Mouse (Mus musculus) liver, embryonic 11.5 days (tissue): Measurements from ENCODE around the gene Serpinb9. TPM values are rescaled to one million over a fixed set of nuclear protein-coding genes. Genes with fewer than 3 reads are reported as not detected.
A peak's percentile ranks its signal among the peaks of the same experiment; 100 is the strongest.
"Not testable (repeated sequence)": the region's sequence is repeated elsewhere in the genome, so short reads cannot be mapped to it uniquely, and the experiment has no call there.

ENCODE experiments used
- ATAC-seq: fragments of 200-750 bp; cut with Nextera tagmentation; replicated peaks from 2 replicates; pipeline ENCODE4 v1.8.0; 2017; ENCODE audit warnings: moderate number of reproducible peaks, mild to moderate bottlenecking, moderate TSS enrichment, moderate library complexity; ENCODE audit not compliant: low FRiP score
- DNase-seq: peaks from one replicate; pipeline ENCODE4 v3.0.0-alpha.2; 2017; ENCODE audit warnings: low spot score
- H3K27ac ChIP-seq: fragments of 300-500 bp; sonication (generic); 2 replicates; pipeline ENCODE4 v1.5.1; 2014; ENCODE audit warnings: mild to moderate bottlenecking, low read depth, low read length, control low read depth
- H3K27me3 ChIP-seq: fragments of 300-500 bp; sonication (generic); replicated peaks from 2 replicates; pipeline ENCODE4 v1.6.1; 2014; ENCODE audit warnings: low read length, mixed read lengths; ENCODE audit not compliant: control insufficient read depth, insufficient read depth
- H3K36me3 ChIP-seq: fragments of 300-500 bp; sonication (generic); 2 replicates; pipeline ENCODE4 v1.6.1; 2014; ENCODE audit warnings: mild to moderate bottlenecking, low read length, moderate library complexity, mixed read lengths; ENCODE audit not compliant: control insufficient read depth, insufficient read depth
- H3K4me1 ChIP-seq: fragments of 300-500 bp; sonication (generic); replicated peaks from 2 replicates; pipeline ENCODE4 v1.6.1; 2014; ENCODE audit warnings: low read length, mixed read lengths; ENCODE audit not compliant: control insufficient read depth, insufficient read depth
- H3K4me2 ChIP-seq: fragments of 300-500 bp; sonication (generic); 2 replicates; pipeline ENCODE4 v1.6.1; 2014; ENCODE audit warnings: mild to moderate bottlenecking, control low read depth, moderate library complexity
- H3K4me3 ChIP-seq: fragments of 300-500 bp; sonication (generic); 2 replicates; pipeline ENCODE4 v1.5.1; 2014; ENCODE audit warnings: low read depth, low read length, control low read depth
- H3K9ac ChIP-seq: fragments of 300-500 bp; sonication (generic); 2 replicates; pipeline ENCODE4 v1.6.1; 2014; ENCODE audit warnings: low read depth, low read length, control low read depth
- H3K9me3 ChIP-seq: fragments of 300-500 bp; sonication (generic); 2 replicates; pipeline ENCODE4 v1.6.1; 2016; ENCODE audit warnings: low read length, inconsistent platforms, mixed read lengths; ENCODE audit not compliant: control insufficient read depth
- WGBS: fragments of 180-500 bp; shearing (Covaris S2); extraction: QIAGEN DNeasy Blood & Tissue Kit; methylation state at CpG from one replicate; pipeline ENCODE4 v1.1.7; 2014; 5-methylcytosine and 5-hydroxymethylcytosine counted together
- polyA plus RNA-seq: library from polyadenylated mRNA; unstranded; fragments of >200 nt; fragmentation: Nextera tagmentation; extraction: Ambion mirVana; gene quantifications from 2 replicates; pipeline ENCODE4 v1.2.1, GENCODE M21; 2014

Gene Serpinb9
- 3.2 and 3.4 TPM in 2 replicates for polyA plus RNA-seq

DNA sequence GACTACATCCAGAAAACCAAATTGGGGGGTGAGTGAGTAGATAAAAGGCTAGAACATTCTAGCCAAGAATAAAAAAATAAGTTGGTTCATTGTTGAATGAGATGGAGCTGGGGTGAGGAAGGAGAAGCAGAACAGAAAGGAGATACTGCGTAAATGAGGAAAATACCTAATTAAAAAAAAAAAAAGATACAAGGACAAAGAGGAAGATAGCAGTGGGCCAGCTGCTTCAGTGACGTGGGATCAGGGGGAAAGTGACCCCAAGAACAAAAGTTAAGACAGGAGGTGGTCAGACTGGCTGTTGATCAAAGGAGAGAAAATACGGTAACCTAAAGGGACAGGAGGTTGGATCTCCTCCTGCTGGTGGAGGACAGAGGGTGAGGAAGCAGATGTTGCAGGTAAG lies at the start of gene Serpinb9:
Gene Serpinb9 (plus strand): TSS at position 301 of the 400 bp plus-strand sequence.
- H3K9me3 ChIP-seq, result no peaks in the 10 kb centered on the region
- no peak for ATAC-seq
- H3K4me1 ChIP-seq, result 0 out of 2 replicates have a peak, but pooled peaks cover 4% of the 10 kb centered on the region
- peak within 1 kb of the TSS; percentile 85 for H3K27ac ChIP-seq
- no peak for DNase-seq
- no peaks in the 10 kb centered on the region for H3K36me3 ChIP-seq
- H3K9ac ChIP-seq, result peak within 1 kb of the TSS; percentile 75
- peak within 1 kb of the TSS; percentile 83 for H3K4me2 ChIP-seq
- 86% methylated on average over 3 of the region's 3 CpGs for WGBS
- peak within 1 kb of the TSS; percentile 52 for H3K4me3 ChIP-seq
- H3K27me3 ChIP-seq, result no peaks in the 10 kb centered on the region

DNA sequence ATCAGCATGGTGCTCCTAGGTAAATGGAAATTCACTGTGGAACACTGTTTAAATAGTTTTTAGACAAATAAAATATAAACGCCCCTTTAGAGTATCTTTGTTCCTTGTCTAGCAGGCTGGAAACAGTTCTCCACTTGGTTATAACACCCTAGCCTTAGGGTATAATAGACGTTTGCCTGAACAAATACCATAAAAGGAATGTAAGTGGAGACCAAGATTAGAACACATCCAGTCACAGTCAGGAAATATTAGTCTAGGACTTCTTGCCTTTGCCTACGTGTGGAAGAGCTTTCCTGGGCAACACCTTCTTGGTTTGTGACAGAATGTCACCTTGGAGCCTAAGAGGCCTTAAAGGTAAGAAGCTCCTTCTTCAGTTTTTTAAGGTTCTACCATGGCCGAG lies 46.5 kb upstream of the Serpinb9 start:
- ATAC-seq, result no peak
- Histone ChIP-seq H3K36me3 (no peaks in the 10 kb centered on the region), H3K4me1 (no peaks in the 10 kb centered on the region), H3K27ac (no peak overlapping the region), H3K4me3 (no peak overlapping the region), H3K4me2 (no peak overlapping the region), H3K27me3 (no peaks in the 10 kb centered on the region), H3K9ac (no peak overlapping the region), H3K9me3 (peaks cover 6% of the 10 kb centered on the region; the same call in 1 of the 2 replicates)
- WGBS, result 64% methylated on average over 4 of the region's 4 CpGs
- DNase-seq, result no peak

DNA sequence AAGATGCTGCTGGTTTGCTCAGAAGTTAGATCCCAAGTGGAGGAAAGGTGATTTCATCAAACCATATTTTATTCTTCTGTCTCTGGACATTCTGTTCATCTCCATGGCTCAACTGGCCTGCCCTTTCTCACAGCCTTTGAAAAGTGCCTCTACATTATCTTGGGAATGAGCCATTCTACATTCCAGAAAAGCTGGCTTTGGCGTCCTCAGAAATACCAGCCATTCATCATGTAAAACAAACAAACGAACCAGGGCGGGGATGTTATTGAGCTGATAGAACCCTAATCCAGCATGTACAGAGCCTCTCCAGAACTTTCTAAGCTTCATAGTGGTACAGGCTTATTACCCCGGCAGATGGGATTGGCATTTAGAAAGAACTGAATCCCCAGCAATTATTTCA lies 45.1 kb upstream of the Serpinb9 start:
- WGBS, result 69% methylated on average over 4 of the region's 4 CpGs
- no peaks in the 10 kb centered on the region for H3K27me3 ChIP-seq
- H3K9ac ChIP-seq, result no peak overlapping the region
- no peaks in the 10 kb centered on the region for H3K36me3 ChIP-seq
- no peak overlapping the region for H3K4me2 ChIP-seq
- no peak for ATAC-seq
- peaks cover 6% of the 10 kb centered on the region; the same call in 1 of the 2 replicates for H3K9me3 ChIP-seq
- no peak overlapping the region for H3K27ac ChIP-seq
- no peaks in the 10 kb centered on the region for H3K4me1 ChIP-seq
- DNase-seq, result no peak
- H3K4me3 ChIP-seq, result no peak overlapping the region

- H3K9me3 ChIP-seq, H3K4me1 ChIP-seq, H3K27ac ChIP-seq, DNase-seq, ATAC-seq, H3K36me3 ChIP-seq, H3K4me3 ChIP-seq, H3K9ac ChIP-seq, H3K4me2 ChIP-seq, H3K27me3 ChIP-seq: not testable (repeated sequence)
- 67% methylated on average over 7 of the region's 7 CpGs for whole genome bisulfite sequencing
Observed at GRCm38 (mm10) chr13:32958521-32958920, 44.5 kb upstream of the Serpinb9 start.

DNA sequence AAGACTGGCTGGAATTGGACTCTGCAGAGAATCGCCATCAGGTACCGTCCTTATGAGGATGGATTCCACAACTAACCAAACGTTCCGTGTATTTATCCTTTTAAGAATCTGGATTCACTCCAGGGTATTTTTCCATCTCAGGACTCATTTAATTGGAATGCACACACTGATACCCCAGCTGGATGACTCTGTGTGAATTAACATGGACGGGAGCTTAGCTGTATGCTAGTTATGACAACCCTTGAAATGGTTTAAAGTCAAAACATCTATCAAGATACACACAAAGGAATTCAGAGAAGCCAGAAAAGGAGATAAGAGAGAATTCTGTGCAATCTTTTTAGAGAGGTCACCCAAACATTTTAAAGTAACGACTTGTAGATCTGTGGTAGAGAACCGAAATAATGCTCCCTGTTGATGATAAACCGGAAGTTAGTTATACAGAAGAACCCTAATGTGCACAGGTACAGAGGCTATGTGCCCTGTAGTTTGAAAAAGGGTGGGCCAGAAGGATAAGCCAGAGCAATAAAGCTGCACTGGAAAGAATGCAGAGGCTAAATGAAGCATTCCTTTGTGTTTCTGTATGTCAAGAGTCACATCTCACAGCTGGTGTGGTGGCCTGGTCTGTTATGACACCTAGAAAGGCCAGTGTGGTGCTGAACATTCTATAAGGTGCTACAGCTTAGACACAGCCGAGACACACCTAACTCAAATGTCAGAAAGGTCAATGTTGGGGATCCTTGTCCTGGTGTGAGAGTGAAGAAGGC lies 38.9 kb upstream of the Serpinb9 start:
- Histone ChIP-seq H3K4me2 (no peak overlapping the region), H3K4me1 (peaks cover 18% of the 10 kb centered on the region), H3K9ac (no peak overlapping the region), H3K4me3 (no peak overlapping the region), H3K27ac (no peak overlapping the region), H3K27me3 (no peaks in the 10 kb centered on the region), H3K36me3 (no peaks in the 10 kb centered on the region), H3K9me3 (no peaks in the 10 kb centered on the region)
- 77% methylated on average over 9 of the region's 9 CpGs for WGBS
- no peak for DNase-seq
- no peak for ATAC-seq

DNA sequence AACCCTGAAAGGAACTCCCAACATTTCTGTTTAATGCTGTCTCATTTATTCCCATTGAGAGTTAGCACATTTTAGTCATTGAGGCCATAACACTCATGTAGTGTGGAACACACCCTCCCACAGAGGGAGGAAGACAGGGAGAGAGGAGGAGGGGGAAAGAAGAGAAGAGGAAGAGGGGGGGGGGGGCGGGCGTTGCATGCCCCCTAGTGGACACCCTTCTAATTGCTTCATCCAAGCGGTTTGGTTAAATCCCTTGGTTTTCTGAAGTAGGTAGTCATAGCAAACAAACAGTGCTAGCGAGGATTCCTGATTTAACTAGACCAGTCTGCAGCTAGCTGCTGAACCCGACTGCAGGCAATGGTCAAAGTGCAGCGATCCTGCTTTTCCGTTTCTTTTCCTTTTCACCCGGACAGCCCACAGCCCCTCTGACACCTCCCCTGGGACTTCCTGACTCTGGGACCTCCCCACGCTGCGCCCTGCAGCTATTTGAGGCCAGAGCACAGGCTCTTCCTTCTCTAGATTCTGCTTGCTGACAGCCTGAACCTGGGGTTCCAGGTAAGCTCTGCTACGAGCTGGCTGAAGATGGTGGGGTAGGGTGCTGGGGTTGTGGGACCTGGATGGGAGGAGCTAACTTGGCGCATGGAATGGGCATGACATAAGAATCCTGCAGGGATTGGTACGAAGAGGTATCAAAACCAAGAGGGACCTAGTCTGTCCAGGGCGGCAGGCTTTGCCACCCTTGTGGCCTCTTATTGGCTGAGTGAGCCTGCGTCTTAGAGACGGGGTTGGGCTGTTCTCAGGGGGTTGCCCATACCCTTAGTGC lies 37.9 kb upstream of the Serpinb9 start, which contains the start of gene Serpinb6b:
Gene Serpinb6b (plus strand): TSS at position 221 of the 823 bp plus-strand sequence.
- Histone ChIP-seq H3K27ac (no peak within 1 kb of the TSS; the same call in 1 of the 2 replicates), H3K9me3 (no peaks in the 10 kb centered on the region), H3K4me1 (peaks cover 25% of the 10 kb centered on the region), H3K4me2 (peak within 1 kb of the TSS; percentile 49), H3K36me3 (no peaks in the 10 kb centered on the region), H3K9ac (peak within 1 kb of the TSS; percentile 26; the same call in 1 of the 2 replicates), H3K4me3 (peak within 1 kb of the TSS; percentile 20), H3K27me3 (no peaks in the 10 kb centered on the region)
- 29% methylated on average over 15 of the region's 16 CpGs for WGBS
- ATAC-seq (peak; percentile 26; the same call in 1 of the 2 replicates), DNase-seq (peak; percentile 47)

DNA sequence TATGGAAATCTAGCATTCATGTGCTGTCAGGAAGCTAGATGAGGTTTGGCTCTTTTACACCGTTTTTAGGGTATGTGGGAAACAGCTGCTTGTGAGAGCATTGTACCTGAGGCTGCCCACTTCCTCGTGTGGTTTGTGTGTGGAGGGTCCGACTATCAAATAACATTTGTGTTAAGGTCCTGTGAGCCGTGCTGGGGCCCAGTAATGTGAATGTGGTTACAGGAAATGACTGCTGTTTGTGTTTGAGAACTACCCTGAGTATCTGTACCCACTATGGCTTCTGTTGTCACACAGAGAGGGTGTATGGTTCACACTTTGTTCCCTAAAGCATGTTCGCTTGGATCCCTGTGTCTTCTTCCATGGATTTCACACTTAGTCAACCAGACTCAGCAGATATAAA lies 36.9 kb upstream of the Serpinb9 start:
- no peaks in the 10 kb centered on the region for H3K36me3 ChIP-seq
- no peaks in the 10 kb centered on the region for H3K27me3 ChIP-seq
- H3K4me2 ChIP-seq, result peak overlapping the region; percentile 49
- no peaks in the 10 kb centered on the region for H3K9me3 ChIP-seq
- ATAC-seq (no peak), DNase-seq (no peak)
- H3K9ac ChIP-seq, result peak overlapping the region; percentile 26; the same call in 1 of the 2 replicates
- H3K27ac ChIP-seq, result no peak overlapping the region; the same call in 1 of the 2 replicates
- H3K4me1 ChIP-seq, result peaks cover 25% of the 10 kb centered on the region
- no peak overlapping the region for H3K4me3 ChIP-seq
- 39% methylated on average over 5 of the region's 5 CpGs for WGBS

DNA sequence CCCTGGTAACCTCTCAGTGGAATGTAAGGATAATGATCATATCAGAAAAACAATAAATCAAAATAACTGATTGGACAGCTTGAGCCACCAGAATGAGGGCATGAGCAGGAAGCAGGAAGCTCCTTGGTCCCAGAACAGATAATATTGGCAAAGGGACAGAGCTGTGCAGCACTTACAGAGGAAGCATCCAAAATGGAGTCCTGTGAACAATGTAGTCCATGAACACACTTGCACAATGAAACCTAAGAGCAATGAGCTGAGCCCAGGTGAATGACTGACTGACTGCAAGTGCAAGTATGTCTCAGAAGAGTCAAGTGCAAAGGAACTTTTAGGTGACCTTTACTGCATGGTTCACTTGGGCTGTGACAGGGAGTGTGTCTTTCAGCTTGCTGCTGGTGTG lies 35.8 kb upstream of the Serpinb9 start:
- DNase-seq (no peak), ATAC-seq (no peak)
- Histone ChIP-seq H3K27me3 (no peaks in the 10 kb centered on the region), H3K4me1 (peaks cover 25% of the 10 kb centered on the region), H3K27ac (peak overlapping the region; percentile 83; the same call in 1 of the 2 replicates), H3K36me3 (no peaks in the 10 kb centered on the region), H3K4me2 (no peak overlapping the region), H3K9me3 (no peaks in the 10 kb centered on the region), H3K9ac (no peak overlapping the region), H3K4me3 (no peak overlapping the region)
